Mouse (Mus musculus) telencephalon, adult 2 months (tissue): ENCODE data around the gene Ano4.

ENCODE experiments used
- DNase-seq: peaks from one replicate; pipeline ENCODE4 v3.0.0-alpha.2; 2011; ENCODE audit warnings: low read depth, low spot score

The Ano4 gene

GRCm38 (mm10) chr10:89344491-89345195 lies at the start of gene Ano4:
TSS of gene Ano4 (minus strand) at chr10:89344762.
- no peak for DNase-seq

- DNase-seq: no peak
These were observed 48.1 kb upstream of the Ano4 start for GRCm38 (mm10) chr10:89392687-89393086.

- DNase-seq: no peak
These were observed 47.1 kb upstream of the Ano4 start for GRCm38 (mm10) chr10:89391571-89392163.

- no peak for DNase-seq
These were observed 41.9 kb upstream of the Ano4 start for GRCm38 (mm10) chr10:89386461-89386860.

- no peak for DNase-seq
These were observed 38.9 kb upstream of the Ano4 start for GRCm38 (mm10) chr10:89383462-89383861.

- DNase-seq: no peak
These were observed 33.2 kb upstream of the Ano4 start for GRCm38 (mm10) chr10:89377750-89378149.

GRCm38 (mm10) chr10:89370051-89370450 lies 25.5 kb upstream of the Ano4 start:
- DNase-seq: no peak

- no peak for DNase-seq
These were observed 14.4 kb upstream of the Ano4 start for GRCm38 (mm10) chr10:89358933-89359332.

- DNase-seq: no peak
These were observed 10.1 kb upstream of the Ano4 start for GRCm38 (mm10) chr10:89354639-89355038.

- DNase-seq: no peak
These were observed 6.9 kb upstream of the Ano4 start for GRCm38 (mm10) chr10:89351416-89351815.

- DNase-seq: no peak
These were observed 1.0 kb upstream of the Ano4 start for GRCm38 (mm10) chr10:89345606-89346005.

GRCm38 (mm10) chr10:89345196-89345533 lies 603 bp upstream of the Ano4 start:
- DNase-seq: no peak

GRCm38 (mm10) chr10:89344132-89344490 lies 451 bp downstream of the Ano4 start:
- no peak for DNase-seq

GRCm38 (mm10) chr10:89343716-89344115 lies 846 bp downstream of the Ano4 start:
- no peak for DNase-seq

- no peak for DNase-seq
These were observed 14.3 kb downstream of the Ano4 start for GRCm38 (mm10) chr10:89330261-89330660.

GRCm38 (mm10) chr10:89329806-89330205 lies 14.8 kb downstream of the Ano4 start:
- no peak for DNase-seq

- DNase-seq: no peak
These were observed 15.7 kb downstream of the Ano4 start for GRCm38 (mm10) chr10:89328876-89329275.

GRCm38 (mm10) chr10:89327004-89327511 lies 17.5 kb downstream of the Ano4 start:
- DNase-seq: no peak

GRCm38 (mm10) chr10:89326383-89326782 lies 18.2 kb downstream of the Ano4 start:
- DNase-seq: no peak

- no peak for DNase-seq
These were observed 37.0 kb downstream of the Ano4 start for GRCm38 (mm10) chr10:89307566-89307965.

GRCm38 (mm10) chr10:89300346-89300745 lies 44.2 kb downstream of the Ano4 start:
- no peak for DNase-seq

GRCm38 (mm10) chr10:89292784-89293183 lies 51.8 kb downstream of the Ano4 start:
- DNase-seq: no peak

GRCm38 (mm10) chr10:89290698-89291097 lies 53.9 kb downstream of the Ano4 start:
- no peak for DNase-seq
